Mouse (Mus musculus) small intestine, adult 2 months (tissue): ENCODE measurements around the gene 9630041A04Rik.

Experiments used
- CTCF ChIP-seq: fragments of 200-500 bp; IDR thresholded peaks from 2 replicates; pipeline ENCODE4 v1.5.1; 2012; ENCODE audit warnings: low read depth, mild to moderate bottlenecking, control low read depth, inconsistent platforms, low read length, moderate library complexity, mixed read lengths; ENCODE audit not compliant: insufficient replicate concordance, insufficient read length; ENCODE audit errors: extremely low read depth
- POLR2A ChIP-seq: fragments of 200-500 bp; IDR thresholded peaks from 2 replicates; pipeline ENCODE4 v1.6.1; 2012; ENCODE audit warnings: low read depth, mild to moderate bottlenecking, control low read depth, inconsistent platforms, low read length, moderate library complexity

DNA sequence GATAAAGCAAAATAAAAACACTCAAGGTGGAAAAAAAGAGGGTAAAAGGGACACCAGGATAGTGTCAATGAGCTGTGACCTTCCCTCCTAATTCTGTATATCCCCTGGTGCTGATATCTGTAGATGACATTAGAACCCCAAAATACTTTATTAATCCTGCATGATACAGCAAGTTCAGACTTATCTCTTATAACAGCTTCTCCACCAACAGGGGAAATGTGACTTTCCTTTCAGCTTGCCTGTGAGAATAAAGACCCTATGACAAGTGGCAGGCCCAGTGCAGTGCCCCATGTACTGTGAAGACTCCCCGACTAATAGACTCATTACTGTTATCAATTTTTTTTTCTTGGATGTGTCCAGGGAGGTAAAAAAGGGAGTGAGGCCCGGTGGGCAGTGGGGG lies 125.3 kb downstream of the 9630041A04Rik start:
- TF ChIP-seq POLR2A: no peak
- TF ChIP-seq CTCF: no peak
